Mouse (Mus musculus) liver, embryonic 11.5 days (tissue): Measurements from ENCODE around the gene Gm42372. TPM values are rescaled to one million over a fixed set of nuclear protein-coding genes. Genes with fewer than 3 reads are reported as not detected.

Experiments used
- ATAC-seq: fragments of 200-750 bp; cut with Nextera tagmentation; replicated peaks from 2 replicates; pipeline ENCODE4 v1.8.0; 2017; ENCODE audit warnings: moderate number of reproducible peaks, mild to moderate bottlenecking, moderate TSS enrichment, moderate library complexity; ENCODE audit not compliant: low FRiP score
- DNase-seq: peaks from one replicate; pipeline ENCODE4 v3.0.0-alpha.2; 2017; ENCODE audit warnings: low spot score
- H3K27ac ChIP-seq: fragments of 300-500 bp; sonication (generic); 2 replicates; pipeline ENCODE4 v1.5.1; 2014; ENCODE audit warnings: mild to moderate bottlenecking, low read depth, low read length, control low read depth
- H3K27me3 ChIP-seq: fragments of 300-500 bp; sonication (generic); replicated peaks from 2 replicates; pipeline ENCODE4 v1.6.1; 2014; ENCODE audit warnings: low read length, mixed read lengths; ENCODE audit not compliant: control insufficient read depth, insufficient read depth
- H3K36me3 ChIP-seq: fragments of 300-500 bp; sonication (generic); 2 replicates; pipeline ENCODE4 v1.6.1; 2014; ENCODE audit warnings: mild to moderate bottlenecking, low read length, moderate library complexity, mixed read lengths; ENCODE audit not compliant: control insufficient read depth, insufficient read depth
- H3K4me1 ChIP-seq: fragments of 300-500 bp; sonication (generic); replicated peaks from 2 replicates; pipeline ENCODE4 v1.6.1; 2014; ENCODE audit warnings: low read length, mixed read lengths; ENCODE audit not compliant: control insufficient read depth, insufficient read depth
- H3K4me2 ChIP-seq: fragments of 300-500 bp; sonication (generic); 2 replicates; pipeline ENCODE4 v1.6.1; 2014; ENCODE audit warnings: mild to moderate bottlenecking, control low read depth, moderate library complexity
- H3K4me3 ChIP-seq: fragments of 300-500 bp; sonication (generic); 2 replicates; pipeline ENCODE4 v1.5.1; 2014; ENCODE audit warnings: low read depth, low read length, control low read depth
- H3K9ac ChIP-seq: fragments of 300-500 bp; sonication (generic); 2 replicates; pipeline ENCODE4 v1.6.1; 2014; ENCODE audit warnings: low read depth, low read length, control low read depth
- H3K9me3 ChIP-seq: fragments of 300-500 bp; sonication (generic); 2 replicates; pipeline ENCODE4 v1.6.1; 2016; ENCODE audit warnings: low read length, inconsistent platforms, mixed read lengths; ENCODE audit not compliant: control insufficient read depth
- WGBS: fragments of 180-500 bp; shearing (Covaris S2); extraction: QIAGEN DNeasy Blood & Tissue Kit; methylation state at CpG from one replicate; pipeline ENCODE4 v1.1.7; 2014; 5-methylcytosine and 5-hydroxymethylcytosine counted together
- polyA plus RNA-seq: library from polyadenylated mRNA; unstranded; fragments of >200 nt; fragmentation: Nextera tagmentation; extraction: Ambion mirVana; gene quantifications from 2 replicates; pipeline ENCODE4 v1.2.1, GENCODE M21; 2014

Gm42372 gene
- polyA plus RNA-seq, 1 experiment from 2014 or later = 0.15 TPM

- Histone ChIP-seq H3K4me2 (no peak overlapping the region), H3K4me1 (peaks cover 29% of the 10 kb centered on the region), H3K9me3 (no peaks in the 10 kb centered on the region), H3K36me3 (peaks cover 4% of the 10 kb centered on the region; the same call in 1 of the 2 replicates), H3K9ac (no peak overlapping the region), H3K4me3 (no peak overlapping the region), H3K27me3 (no peaks in the 10 kb centered on the region), H3K27ac (no peak overlapping the region; the same call in 1 of the 2 replicates)
- ATAC-seq = no peak
- DNase-seq = no peak
- 78% methylated on average over 7 of the region's 7 CpGs for WGBS
These were observed 46.0 kb downstream of the Gm42372 start for GRCm38 (mm10) chr7:17028923-17029322.

GRCm38 (mm10) chr7:17030239-17030638, 47.4 kb downstream of the Gm42372 start:
- H3K9me3 ChIP-seq = no peaks in the 10 kb centered on the region
- no peak overlapping the region for H3K4me2 ChIP-seq
- DNase-seq (no peak), ATAC-seq (no peak)
- 70% methylated on average over 7 of the region's 7 CpGs for WGBS
- peaks cover 11% of the 10 kb centered on the region; the same call in 1 of the 2 replicates for H3K36me3 ChIP-seq
- no peak overlapping the region for H3K27ac ChIP-seq
- H3K27me3 ChIP-seq = no peaks in the 10 kb centered on the region
- H3K9ac ChIP-seq = no peak overlapping the region
- peaks cover 18% of the 10 kb centered on the region for H3K4me1 ChIP-seq
- H3K4me3 ChIP-seq = no peak overlapping the region

Other genes with a start within 250 kb of the Gm42372 start
- 289 and 300 TPM in 2 replicates for gene Ap2s1, start 244.7 kb upstream of the Gm42372 start, polyA plus RNA-seq
- gene Slc1a5, start 201.7 kb upstream of the Gm42372 start, polyA plus RNA-seq = 58.4 and 67.9 TPM in 2 replicates
- 74.8 and 80.9 TPM in 2 replicates for gene Strn4, start 167.2 kb upstream of the Gm42372 start, polyA plus RNA-seq
- 20.3 and 22.9 TPM in 2 replicates for gene Fkrp, start 166.4 kb upstream of the Gm42372 start, polyA plus RNA-seq
- gene Prkd2, start 140.2 kb upstream of the Gm42372 start, polyA plus RNA-seq = 7.6 and 8.4 TPM in 2 replicates
- 2.5 and 2.6 TPM in 2 replicates for gene Dact3, start 107.8 kb upstream of the Gm42372 start, polyA plus RNA-seq
- 1.8 and 3.3 TPM in 2 replicates for gene Gng8, start 91.3 kb upstream of the Gm42372 start, polyA plus RNA-seq
- 1.2 and 1.3 TPM in 2 replicates for gene Ptgir, start 76.6 kb upstream of the Gm42372 start, polyA plus RNA-seq
- gene Calm3, start 59.0 kb upstream of the Gm42372 start, polyA plus RNA-seq = 147 and 169 TPM in 2 replicates
- gene Pnmal2, start 38.4 kb upstream of the Gm42372 start, polyA plus RNA-seq = 0.58 and 0.80 TPM in 2 replicates
- gene Pnmal1, start 23.4 kb upstream of the Gm42372 start, polyA plus RNA-seq = 0.18 and 0.52 TPM in 2 replicates
- 13.2 and 13.5 TPM in 2 replicates for gene Ccdc8, start 9.6 kb downstream of the Gm42372 start, polyA plus RNA-seq
- gene Ppp5c, start 44.8 kb downstream of the Gm42372 start, polyA plus RNA-seq = 124 and 128 TPM in 2 replicates
- gene Hif3a, start 79.3 kb downstream of the Gm42372 start, polyA plus RNA-seq = 28.3 and 32.1 TPM in 2 replicates
- gene Psg16, start 91.0 kb downstream of the Gm42372 start, polyA plus RNA-seq = 0.12 TPM in 2 replicates
- not detected in 2 replicates for gene Ceacam3, start 167.2 kb downstream of the Gm42372 start, polyA plus RNA-seq
- gene Psg29, start 220.4 kb downstream of the Gm42372 start, polyA plus RNA-seq = not detected in 2 replicates